In the genomic region with DNA sequence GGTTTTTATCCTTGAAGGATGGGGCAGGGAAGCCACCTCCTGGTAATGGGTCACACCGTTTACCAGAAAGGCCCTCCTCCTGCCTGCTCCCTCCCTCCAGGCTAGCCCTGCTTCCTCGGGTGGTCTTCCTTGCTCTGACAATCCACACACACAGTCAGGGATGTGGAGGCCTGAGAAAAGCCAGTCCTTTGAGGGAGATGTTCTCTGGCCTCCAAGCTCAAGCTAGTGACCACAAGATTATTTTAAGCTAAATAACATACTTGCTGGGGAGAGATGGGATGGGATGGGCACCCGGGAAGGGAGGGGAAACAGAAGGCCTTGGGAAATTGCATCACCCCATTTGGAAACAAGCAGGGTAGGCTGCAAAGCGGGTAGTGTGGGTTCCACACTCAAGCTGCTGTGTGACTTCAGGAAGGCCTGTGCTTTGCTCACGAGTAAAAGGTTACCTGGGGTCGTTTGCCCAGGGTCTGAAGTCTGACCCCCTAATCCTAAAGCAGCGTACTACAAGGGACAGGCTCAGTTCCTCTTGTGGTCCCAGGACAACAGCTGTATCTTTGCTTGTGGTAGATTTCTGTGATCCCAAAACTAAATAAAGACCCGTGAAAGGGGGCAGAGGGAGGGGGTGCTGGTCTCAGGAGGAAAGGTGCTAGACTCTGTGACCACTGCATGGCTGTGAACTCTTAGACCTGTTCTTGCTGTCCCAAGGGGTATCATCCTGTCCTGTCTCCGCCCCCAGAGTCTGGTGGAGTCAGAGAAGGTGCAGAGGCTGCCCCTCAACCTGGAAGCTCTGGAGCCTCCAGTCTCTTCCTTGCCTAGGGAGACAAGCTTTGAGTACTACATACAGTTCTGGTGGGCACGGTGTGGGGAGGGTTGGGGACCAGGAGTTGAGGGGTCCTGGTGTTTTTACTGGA, we compare ENCODE assay signal across 12 mouse cellular contexts. TPM values are rescaled to one million over a fixed set of nuclear protein-coding genes. Genes with fewer than 3 reads are reported as not detected.
A peak's percentile ranks its signal among the peaks of the same experiment; 100 is the strongest.
DNase-seq lines count a peak whose midpoint lies in the region; ATAC-seq and TF ChIP-seq lines count a peak whose summit lies in the region.
"Had no signal": no experiment of that assay in that cellular context is flagged by ENCODE, and none has a peak within 500 bp of the region (broad histone marks: within the 10 kb centered on the region; RNA-seq: fewer than 3 reads in every experiment).

No protein-coding gene starts in this region.

- peak overlapping the region; percentile 59 for H3K4me3 ChIP-seq in kidney, adult 2 months (ENCODE audit: insufficient read depth, low read depth, low read length)
- H3K4me3 ChIP-seq in G1E (ENCODE audit: low read depth, low read length): peak overlapping the region; percentile 75
- H3K4me3 ChIP-seq in embryonic facial prominence, embryonic 15.5 days (replicated peaks): peak overlapping the region; percentile 40; the same call in 1 of the 2 replicates
- H3K4me3 ChIP-seq in liver, postnatal 0 days (ENCODE audit: low read depth, low read length): peak overlapping the region; percentile 81

- WGBS in kidney, adult 2 months: 52% methylated on average over 10 of the region's 10 CpGs
- WGBS in embryonic facial prominence, embryonic 15.5 days: 40% methylated on average over 10 of the region's 10 CpGs
- WGBS in liver, postnatal 0 days (ENCODE audit: insufficient replicate concordance): 19% methylated on average over 10 of the region's 10 CpGs

- H3K9ac ChIP-seq in embryonic facial prominence, embryonic 15.5 days: no peak overlapping the region
- peak overlapping the region; percentile 91 for H3K9ac ChIP-seq in liver, postnatal 0 days (replicated peaks)

- peak overlapping the region; percentile 60 for H3K27ac ChIP-seq in kidney, adult 2 months (ENCODE audit: insufficient read depth, low read depth, low read length)
- H3K27ac ChIP-seq in embryonic facial prominence, embryonic 15.5 days (replicated peaks): 0 out of 2 replicates have a peak overlapping the region, but pooled peaks have one; percentile 34
- peak overlapping the region; percentile 98 for H3K27ac ChIP-seq in liver, postnatal 0 days (ENCODE audit: low read depth)

- H3K4me2 ChIP-seq in embryonic facial prominence, embryonic 15.5 days (replicated peaks): no peak overlapping the region
- peak overlapping the region; percentile 76 for H3K4me2 ChIP-seq in liver, postnatal 0 days (ENCODE audit: low read depth, low read length)

- DNase-seq in kidney, adult 2 months: no peak
- no peak for DNase-seq in kidney, adult 11 months
- DNase-seq in G1E (ENCODE audit: low spot score): peak; percentile 62
- DNase-seq in liver, postnatal 0 days: no peak
- no peak for DNase-seq in cerebellum, adult 11-12 months
- DNase-seq in thymus, postnatal 14 days: no peak
- DNase-seq: gastrocnemius, postnatal 10 days; retina, postnatal 1 day; thymus, adult 18-20 months had no signal

- no peak for ATAC-seq in G1E (ENCODE audit: extremely low read depth, insufficient number of reproducible peaks, low FRiP score, poor library complexity, severe bottlenecking)
- ATAC-seq in embryonic facial prominence, embryonic 15.5 days (ENCODE audit: insufficient number of reproducible peaks, low FRiP score, low TSS enrichment, low read depth): no peak; the same call in 1 of the 2 replicates
- ATAC-seq in liver, postnatal 0 days: peak; percentile 1; the same call in 1 of the 2 replicates

- peaks cover 3% of the 10 kb centered on the region for H3K9me3 ChIP-seq in G1E (replicated peaks)
- H3K9me3 ChIP-seq in embryonic facial prominence, embryonic 15.5 days (replicated peaks): no peaks in the 10 kb centered on the region
- no peaks in the 10 kb centered on the region for H3K9me3 ChIP-seq in liver, postnatal 0 days (ENCODE audit: low read length)

- no peak for TF ChIP-seq POLR2A in kidney, adult 2 months (IDR thresholded peaks at IDR 0.05; ENCODE audit: low read depth, low read length)

- H3K27me3 ChIP-seq in kidney, adult 2 months (replicated peaks; ENCODE audit: control insufficient read depth, insufficient read depth, low read length): no peaks in the 10 kb centered on the region
- H3K27me3 ChIP-seq in G1E (ENCODE audit: insufficient read depth, low read length): no peaks in the 10 kb centered on the region; the same call in 1 of the 2 replicates
- H3K27me3 ChIP-seq in embryonic facial prominence, embryonic 15.5 days: peaks cover 80% of the 10 kb centered on the region
- no peaks in the 10 kb centered on the region for H3K27me3 ChIP-seq in liver, postnatal 0 days (ENCODE audit: insufficient read depth, low read length)

- no peak for TF ChIP-seq CTCF in kidney, adult 2 months (conservative IDR thresholded peaks at IDR 0.05; ENCODE audit: insufficient read depth, insufficient read length, low read depth, low read length)
- no peak for TF ChIP-seq CTCF in G1E (IDR thresholded peaks at IDR 0.05; ENCODE audit: low read depth, low read length)
- no peak for TF ChIP-seq CTCF in liver, postnatal 0 days (IDR thresholded peaks at IDR 0.05; ENCODE audit: low read depth)

- no peak for TF ChIP-seq EP300 in liver, postnatal 0 days (IDR thresholded peaks at IDR 0.05; ENCODE audit: low read depth)

- H3K4me1 ChIP-seq in kidney, adult 2 months (ENCODE audit: control insufficient read depth, insufficient read depth, low read length): peaks cover 8% of the 10 kb centered on the region; the same call in 1 of the 2 replicates
- peaks cover 91% of the 10 kb centered on the region for H3K4me1 ChIP-seq in G1E (ENCODE audit: insufficient read depth, low read depth, low read length)
- peaks cover 50% of the 10 kb centered on the region for H3K4me1 ChIP-seq in embryonic facial prominence, embryonic 15.5 days
- H3K4me1 ChIP-seq in liver, postnatal 0 days (ENCODE audit: insufficient read depth): peaks cover 51% of the 10 kb centered on the region

- H3K36me3 ChIP-seq in kidney, adult 2 months (ENCODE audit: control insufficient read depth, insufficient read depth, low read length): no peaks in the 10 kb centered on the region
- peaks cover 56% of the 10 kb centered on the region for H3K36me3 ChIP-seq in G1E (replicated peaks)
- H3K36me3 ChIP-seq in embryonic facial prominence, embryonic 15.5 days: no peaks in the 10 kb centered on the region
- peaks cover 48% of the 10 kb centered on the region for H3K36me3 ChIP-seq in liver, postnatal 0 days (replicated peaks; ENCODE audit: insufficient read depth, low read length)

RNA-seq across cellular contexts. Expression of gene Tnfaip2, which starts 1.9 kb away (rescaled TPM):
- 48.5 and 56.2 TPM in 2 replicates for polyA plus RNA-seq in kidney, adult 2 months (2012; rRNA removed)
- total RNA-seq in G1E (2014; fragmentation: Nextera tagmentation) (82.1 and 94.7 TPM in 2 replicates), G1E (2017) (83.6 and 101 TPM in 2 replicates)
- polyA plus RNA-seq in G1E (2012): 66.3 and 123 TPM in 2 replicates
- polyA plus RNA-seq in embryonic facial prominence, embryonic 15.5 days (2015; fragmentation: Nextera tagmentation; extraction: Ambion mirVana): 11.8 and 17.6 TPM in 2 replicates
- 72.0 and 79.5 TPM in 2 replicates for polyA plus RNA-seq in liver, postnatal 0 days (2015; fragmentation: Nextera tagmentation; extraction: Ambion mirVana)

RNA-seq across cellular contexts. Expression of gene Exoc3l4, which starts 27.4 kb away (rescaled TPM):
- 42.9 and 50.5 TPM in 2 replicates for polyA plus RNA-seq in kidney, adult 2 months (2012; rRNA removed)
- total RNA-seq in G1E (2014; fragmentation: Nextera tagmentation) (not detected in 2 replicates), G1E (2017) (0.27 TPM in 1 of 2 replicates, not detected in the other)
- not detected in 2 replicates for polyA plus RNA-seq in G1E (2012)
- 10.6 and 11.1 TPM in 2 replicates for polyA plus RNA-seq in embryonic facial prominence, embryonic 15.5 days (2015; fragmentation: Nextera tagmentation; extraction: Ambion mirVana)
- polyA plus RNA-seq in liver, postnatal 0 days (2015; fragmentation: Nextera tagmentation; extraction: Ambion mirVana): 13.7 TPM in 2 replicates
- total RNA-seq: monocyte, adult 5-6 weeks had no signal

RNA-seq across cellular contexts. Expression of gene Lbhd2, which starts 37.6 kb away (rescaled TPM):
- 0.13 and 0.15 TPM in 2 replicates for polyA plus RNA-seq in kidney, adult 2 months (2012; rRNA removed)
- total RNA-seq in G1E (2014; fragmentation: Nextera tagmentation): not detected in 2 replicates
- total RNA-seq in G1E (2017): not detected in 2 replicates
- not detected in 2 replicates for polyA plus RNA-seq in G1E (2012)
- polyA plus RNA-seq in embryonic facial prominence, embryonic 15.5 days (2015; fragmentation: Nextera tagmentation; extraction: Ambion mirVana): 3.7 and 5.0 TPM in 2 replicates
- polyA plus RNA-seq in liver, postnatal 0 days (2015; fragmentation: Nextera tagmentation; extraction: Ambion mirVana): 0.22 TPM in 2 replicates
- total RNA-seq: monocyte, adult 5-6 weeks had no signal
- polyA plus RNA-seq: embryonic facial prominence, embryonic 11.5 days had no signal

RNA-seq across cellular contexts. Expression of gene Gm266, which starts 41.4 kb away (rescaled TPM):
- polyA plus RNA-seq in kidney, adult 2 months (2012; rRNA removed): 2.8 and 4.3 TPM in 2 replicates
- total RNA-seq in G1E (2014; fragmentation: Nextera tagmentation): not detected in 2 replicates
- total RNA-seq in G1E (2017): 0.11 TPM in 1 of 2 replicates, not detected in the other
- polyA plus RNA-seq in G1E (2012): not detected in 2 replicates
- polyA plus RNA-seq in embryonic facial prominence, embryonic 15.5 days (2015; fragmentation: Nextera tagmentation; extraction: Ambion mirVana): 20.8 and 24.6 TPM in 2 replicates
- polyA plus RNA-seq in liver, postnatal 0 days (2015; fragmentation: Nextera tagmentation; extraction: Ambion mirVana): 0.49 and 0.54 TPM in 2 replicates
- total RNA-seq: monocyte, adult 5-6 weeks had no signal

Comparison
In these comparisons a context has a peak if more than half of its experiments do, and no peak if none do; other contexts are left out.
1. H3K27ac ChIP-seq: peak in every context shown above with its lines; median percentile 98 in liver, postnatal 0 days; 60 in kidney, adult 2 months; 34 in embryonic facial prominence, embryonic 15.5 days.
2. RNA of gene Exoc3l4, which starts 27.4 kb away (polyA plus RNA-seq): 42.9 to 50.5 TPM in kidney, adult 2 months, 13.7 TPM in liver, postnatal 0 days and 10.6 to 11.1 TPM in embryonic facial prominence, embryonic 15.5 days; not detected in G1E; every median in the first group is over 10 times any median in the second.
3. Peak in every context shown above with its lines, with median percentiles within 50 percentile points of each other: H3K4me3 ChIP-seq.